Mouse (Mus musculus) cerebellum, postnatal 10 days (tissue): ENCODE results near the gene Slc39a11.
A peak's percentile ranks its signal among the peaks of the same experiment; 100 is the strongest.

Experiments
- DNase-seq, 2 experiments: peaks; one replicate each; pipeline ENCODE4 v3.0.0; 2021; ENCODE audit warnings: mixed read lengths in 2 of 2

The Slc39a11 gene

DNA sequence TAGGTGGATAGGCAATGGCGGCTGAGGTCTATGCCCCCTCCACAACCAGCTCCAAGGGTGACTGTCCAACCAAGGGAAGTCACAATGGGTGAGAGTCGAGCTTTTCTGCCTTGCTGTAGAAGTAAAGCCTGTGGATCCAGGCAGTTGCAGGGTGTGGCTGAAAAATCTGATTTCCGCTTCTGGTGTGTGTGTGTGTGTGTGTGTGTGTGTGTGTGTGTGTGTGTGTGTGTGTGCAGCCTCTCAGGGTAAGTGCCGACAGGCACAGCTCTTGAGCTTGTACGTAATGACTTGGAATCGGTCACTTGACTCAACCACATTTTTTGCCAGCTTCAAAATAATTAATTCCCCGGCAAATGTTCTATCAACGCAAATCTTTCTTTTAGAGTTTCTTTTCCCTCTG, 18.6 kb downstream of the Slc39a11 start:
- DNase-seq: no peak

DNA sequence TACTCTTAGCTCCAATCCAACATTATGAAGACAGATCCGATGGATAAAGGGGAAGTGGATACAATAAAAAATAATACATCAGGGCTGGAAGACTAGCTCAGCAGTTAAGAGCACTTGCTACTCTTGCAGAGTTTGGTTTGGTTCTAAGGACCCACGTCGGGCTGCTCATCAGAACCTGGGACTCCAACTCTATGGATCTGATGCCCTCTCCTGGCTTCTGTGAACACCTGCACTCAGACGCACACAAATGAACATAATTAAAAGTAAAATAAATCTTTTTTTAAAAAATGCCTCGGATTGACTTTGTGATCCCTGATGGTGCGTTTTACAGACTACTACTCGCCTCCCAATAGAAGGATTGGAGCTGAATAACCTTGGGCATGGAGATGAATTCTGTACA, 19.2 kb downstream of the Slc39a11 start:
- DNase-seq: peak; percentile 42 to 57

DNA sequence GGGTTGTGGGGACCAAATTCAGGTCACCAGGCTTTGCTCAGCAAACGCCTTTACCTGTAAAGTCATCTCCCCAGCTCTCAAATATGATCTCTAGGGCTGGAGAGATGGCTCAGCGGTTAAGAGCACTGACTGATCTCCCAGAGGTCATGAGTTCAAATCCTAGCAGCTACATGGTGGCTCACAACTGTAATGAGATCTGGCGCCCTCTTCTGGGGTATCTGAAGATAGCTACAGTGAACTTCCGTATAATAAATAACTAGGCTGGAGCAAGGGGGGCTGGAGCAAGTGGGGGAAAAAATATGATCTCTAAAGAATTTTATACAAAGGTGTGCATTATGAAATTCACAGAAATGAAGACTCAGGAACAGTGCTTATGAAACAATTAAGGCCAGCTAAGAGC, 22.1 kb downstream of the Slc39a11 start:
- DNase-seq: peak; percentile 61 to 75

DNA sequence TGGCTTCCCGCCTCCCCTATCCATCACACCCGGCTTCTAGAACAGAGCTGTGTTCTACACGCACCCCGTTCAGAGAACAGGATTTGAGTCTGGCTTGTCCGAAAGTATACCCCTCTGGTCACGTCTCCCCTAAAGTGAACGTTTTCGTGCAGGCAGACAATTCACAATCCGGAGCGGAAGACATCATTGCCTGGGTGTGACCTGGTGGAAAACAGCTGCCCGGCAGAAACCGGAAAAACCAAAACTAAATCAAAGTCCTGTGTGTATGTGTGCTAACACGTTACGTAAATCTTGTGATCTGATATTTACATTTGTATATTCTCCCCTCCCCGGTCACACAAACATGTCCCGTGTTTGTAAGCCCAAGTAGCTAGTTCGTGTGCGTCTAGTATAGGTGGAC, 24.4 kb downstream of the Slc39a11 start:
- DNase-seq: no peak

DNA sequence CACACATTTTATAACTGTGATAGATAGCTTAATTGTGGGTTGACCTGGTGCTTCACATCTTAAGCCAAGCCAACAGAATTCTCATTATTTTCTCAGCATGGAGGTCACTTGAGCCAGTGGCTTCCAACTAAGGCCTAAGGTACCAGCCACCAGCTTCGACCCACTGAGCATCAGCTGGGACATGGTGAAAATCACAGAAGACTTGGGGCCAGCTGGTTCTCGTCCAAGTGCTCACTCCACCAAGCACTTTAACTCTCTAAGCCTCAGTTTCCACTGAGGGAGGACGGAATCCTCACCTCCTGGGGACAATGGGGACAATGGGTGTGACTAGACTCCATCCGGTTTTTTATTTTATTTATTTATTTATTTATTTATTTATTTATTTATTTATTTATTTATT, 27.9 kb downstream of the Slc39a11 start:
- DNase-seq: peak; percentile 74 to 83

DNA sequence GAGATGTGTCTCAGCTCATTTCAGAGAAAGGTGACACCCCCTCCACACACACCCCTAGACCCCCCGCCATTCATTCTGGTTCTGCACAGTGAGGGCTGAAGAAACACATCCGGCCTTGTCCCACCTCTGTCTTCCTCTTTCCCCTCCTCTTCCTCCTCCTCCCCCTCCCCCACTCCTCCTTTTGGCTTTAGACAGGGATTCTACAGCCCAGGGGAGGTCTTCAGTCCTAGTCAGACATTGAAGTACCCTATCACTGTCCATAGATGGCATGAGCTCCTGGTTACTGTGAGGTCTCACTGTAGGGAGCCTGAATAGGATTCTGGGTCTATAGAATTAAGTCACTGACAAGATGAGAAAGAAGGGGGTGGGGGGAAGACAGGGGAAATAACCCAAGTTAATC, 28.9 kb downstream of the Slc39a11 start:
- peak; percentile 53 to 55 for DNase-seq

DNA sequence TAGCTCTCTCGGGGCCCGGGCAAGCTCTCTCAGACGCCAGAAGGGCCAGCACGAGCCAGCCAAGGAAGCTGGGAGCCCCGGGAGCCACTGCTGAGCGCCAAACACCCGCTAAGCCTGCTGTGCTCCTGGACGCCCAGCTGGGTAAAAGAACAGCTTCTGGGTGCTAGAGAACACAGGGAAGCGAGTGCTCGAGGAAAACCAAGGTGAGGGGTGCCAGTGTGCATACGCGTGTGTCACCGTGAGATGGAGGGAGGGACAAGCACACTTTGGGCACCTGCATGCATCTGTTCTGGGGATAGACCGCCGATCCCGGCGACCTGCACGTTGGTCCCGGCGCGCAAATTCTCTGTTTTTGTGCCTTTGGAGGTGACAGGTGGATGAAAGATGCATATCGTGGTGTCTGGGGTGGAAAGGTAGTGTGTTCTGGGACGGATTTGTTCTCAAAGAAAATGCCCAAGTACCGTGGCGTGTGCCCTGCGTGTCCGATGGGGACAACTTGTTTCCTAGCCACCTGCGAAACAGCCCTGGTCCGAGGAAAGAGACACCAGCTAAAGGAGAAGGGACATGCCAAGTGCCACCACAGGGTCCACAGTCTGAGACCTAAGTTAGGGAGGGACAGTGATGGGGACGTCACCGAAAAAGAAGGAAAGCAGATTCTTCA, 30.3 kb downstream of the Slc39a11 start:
- DNase-seq: no peak

DNA sequence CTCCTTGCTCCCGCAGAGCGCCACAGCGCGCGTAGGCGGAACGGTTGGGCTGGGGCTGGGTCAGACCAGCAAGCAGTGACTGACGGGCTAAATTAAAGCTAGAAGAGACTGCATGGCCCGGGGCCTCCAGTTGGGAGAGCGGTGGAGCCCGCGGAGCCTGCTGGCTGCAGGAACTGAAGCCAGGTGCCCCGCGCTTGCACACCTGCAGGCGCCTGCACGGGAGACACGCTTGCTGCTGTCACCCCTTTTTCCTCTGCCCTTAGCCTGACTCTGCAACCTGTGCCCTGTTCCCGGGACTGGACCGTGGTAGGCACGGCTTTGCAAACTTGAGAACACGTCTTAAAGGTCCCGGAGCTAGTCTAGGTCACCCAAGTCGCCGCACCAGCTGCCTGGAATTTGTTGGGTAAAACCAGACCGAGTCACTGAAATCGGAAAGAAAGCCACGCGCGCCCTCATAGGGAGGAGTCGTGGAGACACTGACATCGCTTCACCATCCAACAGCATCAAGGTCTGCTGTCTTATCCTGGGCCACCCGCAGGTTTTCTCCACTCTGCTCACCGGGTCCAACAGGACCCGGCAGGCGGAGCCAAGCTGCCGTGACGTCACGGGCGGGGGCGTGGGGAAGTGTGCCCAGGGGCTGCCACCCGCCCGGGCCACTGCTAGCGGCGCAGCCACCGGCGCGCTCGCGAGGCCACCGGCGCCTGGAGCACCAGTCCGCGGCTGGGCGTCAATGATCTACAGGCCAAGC, 31.0 kb downstream of the Slc39a11 start, which contains the start of gene Sstr2:
Gene Sstr2 (plus strand): TSS at position 671 of the 748 bp plus-strand sequence.
- peak; percentile 95 to 97 for DNase-seq

DNA sequence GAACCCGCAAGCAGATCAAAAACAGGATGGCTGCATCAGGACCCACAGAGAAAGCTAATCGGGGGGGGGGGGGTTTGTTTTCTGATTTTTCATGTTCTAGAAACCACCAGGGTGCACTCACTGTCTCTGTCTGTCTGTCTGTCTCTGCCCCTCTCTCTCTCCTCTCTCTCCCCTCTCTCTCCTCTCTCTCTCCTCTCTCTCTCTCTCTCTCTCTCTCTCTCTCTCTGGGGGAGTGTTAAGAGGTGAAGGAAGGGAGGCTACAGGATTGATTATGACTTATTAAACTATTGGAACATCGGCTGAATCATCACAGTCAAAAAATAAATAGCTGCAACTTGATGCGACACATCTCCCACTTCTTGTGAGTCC, 31.6 kb downstream of the Slc39a11 start:
- DNase-seq: no peak

DNA sequence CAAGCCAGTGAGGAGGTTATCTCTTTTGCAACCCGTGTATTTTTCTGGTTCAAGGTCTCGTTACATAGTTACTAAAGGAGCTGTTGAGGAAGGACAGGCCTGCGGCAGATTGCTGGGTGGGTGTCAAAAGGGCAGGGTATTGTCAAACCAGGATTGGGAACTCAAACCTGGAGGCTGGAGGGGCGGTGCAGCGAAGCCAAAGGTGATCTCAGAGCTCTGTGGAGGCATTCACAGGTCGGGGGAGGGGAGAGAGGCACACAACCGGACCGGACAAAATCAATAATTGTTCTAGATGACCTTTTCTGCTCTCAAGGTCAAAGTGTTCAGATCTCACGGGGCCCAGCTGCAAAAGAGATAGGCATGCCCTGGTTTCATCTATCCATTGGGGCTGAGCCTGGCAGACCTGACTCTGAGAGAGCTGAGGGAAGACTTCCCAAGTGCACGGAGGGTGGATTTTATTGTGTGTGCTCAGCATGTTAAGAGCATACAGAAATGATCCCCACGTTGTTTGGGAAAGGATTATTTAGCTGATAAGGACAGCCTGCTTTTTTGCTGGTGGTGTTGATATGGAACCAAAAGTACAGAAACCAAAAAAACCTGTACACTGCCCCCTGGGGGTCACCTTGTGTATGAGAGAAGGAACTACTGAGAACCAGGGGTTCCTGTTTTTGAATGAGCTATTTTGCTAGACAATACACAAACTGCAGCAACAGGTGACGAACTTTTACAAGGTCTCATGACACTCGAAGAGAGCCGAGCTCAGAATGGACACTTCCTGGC, 32.6 kb downstream of the Slc39a11 start:
- DNase-seq: peak; percentile 90 to 95

DNA sequence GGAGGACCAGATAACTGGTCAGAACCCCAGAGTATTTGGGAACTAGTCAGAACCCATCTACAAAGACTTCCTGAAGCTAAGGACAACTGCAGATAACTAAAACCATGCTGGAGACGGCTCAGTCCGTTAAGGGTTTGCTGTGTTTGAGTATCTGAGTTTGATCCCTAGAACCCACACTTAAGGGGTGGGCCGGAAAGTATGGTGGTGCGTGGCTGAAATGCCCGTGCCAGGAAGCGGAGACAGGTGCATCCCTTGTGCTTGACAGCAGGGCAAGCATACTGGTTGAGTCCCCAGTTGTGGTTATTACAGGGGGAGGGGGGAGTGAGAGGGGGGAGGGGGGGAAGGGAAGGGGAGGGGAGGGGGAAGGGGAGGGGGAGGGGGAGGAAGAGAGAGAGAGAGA, 35.4 kb downstream of the Slc39a11 start:
- no peak for DNase-seq

DNA sequence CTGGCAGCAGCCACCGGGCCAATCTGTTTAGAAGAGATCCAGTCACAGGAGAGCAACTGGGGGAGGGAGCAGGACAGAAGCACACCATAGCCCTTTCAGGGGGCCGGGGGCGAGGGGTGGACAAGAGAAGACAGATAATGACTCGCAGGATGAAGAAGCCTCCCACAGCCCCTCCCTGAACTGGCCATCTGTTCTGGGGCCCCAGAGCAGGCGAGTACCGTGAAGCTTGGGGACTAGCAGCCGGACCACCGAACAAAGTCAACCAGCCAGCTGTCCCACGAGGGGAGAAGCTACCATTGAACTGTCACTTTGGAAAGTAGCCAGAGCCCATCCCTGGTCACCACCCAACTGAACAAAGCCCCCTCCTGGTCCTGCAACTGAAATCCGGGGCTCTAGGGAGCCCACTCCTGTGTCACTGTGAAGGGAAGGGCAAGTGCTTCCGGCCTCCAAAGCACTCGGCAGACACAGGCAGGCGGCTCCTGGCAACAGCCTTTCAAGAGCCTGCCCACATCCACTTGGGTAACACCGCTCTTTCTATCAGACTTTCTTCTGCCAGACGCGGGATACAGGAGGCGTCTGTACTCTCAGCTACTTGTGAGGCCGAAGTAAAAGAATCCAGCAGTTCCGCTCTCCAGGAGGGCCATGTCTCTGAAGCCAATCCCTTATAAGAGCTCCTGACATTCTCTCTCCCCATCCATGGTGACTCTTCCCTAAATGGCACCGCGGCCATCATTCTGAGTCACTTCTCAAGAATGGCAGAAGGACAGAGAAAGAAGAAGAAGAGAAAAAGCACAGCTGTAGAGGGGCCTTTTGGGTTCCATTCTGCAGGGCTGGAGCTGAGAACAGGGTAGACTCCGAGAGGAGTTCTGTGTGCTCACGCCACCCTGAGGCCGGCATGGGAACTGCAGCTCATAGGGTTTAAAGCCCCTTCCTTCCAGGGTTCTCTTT, 37.9 kb downstream of the Slc39a11 start:
- peak; percentile 87 to 89 for DNase-seq

DNA sequence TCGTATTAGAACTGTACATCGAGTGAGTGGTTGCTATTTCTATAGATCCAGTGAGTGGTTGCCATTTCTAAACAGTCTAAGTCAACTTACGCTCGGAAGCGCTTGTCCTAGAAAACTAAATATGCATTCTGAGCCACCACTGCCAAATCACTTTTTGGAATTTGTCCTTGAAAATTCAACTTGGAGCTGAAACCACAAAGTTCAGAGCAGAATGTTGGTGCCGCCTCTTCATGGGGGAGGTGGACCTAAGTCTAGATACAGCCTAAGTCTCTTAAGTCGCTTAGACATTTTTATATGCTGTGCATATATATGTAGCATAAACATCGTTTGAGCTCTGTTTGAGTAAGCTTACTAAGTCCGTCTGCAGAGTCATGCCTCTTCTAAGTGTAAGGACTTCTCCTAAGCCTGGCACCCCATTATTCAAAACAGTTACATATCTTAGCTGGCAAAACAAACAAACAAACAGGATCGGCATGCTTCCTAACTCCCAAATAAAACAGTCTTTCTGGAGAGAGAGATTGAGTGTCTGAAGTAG, 38.7 kb downstream of the Slc39a11 start:
- DNase-seq: no peak

DNA sequence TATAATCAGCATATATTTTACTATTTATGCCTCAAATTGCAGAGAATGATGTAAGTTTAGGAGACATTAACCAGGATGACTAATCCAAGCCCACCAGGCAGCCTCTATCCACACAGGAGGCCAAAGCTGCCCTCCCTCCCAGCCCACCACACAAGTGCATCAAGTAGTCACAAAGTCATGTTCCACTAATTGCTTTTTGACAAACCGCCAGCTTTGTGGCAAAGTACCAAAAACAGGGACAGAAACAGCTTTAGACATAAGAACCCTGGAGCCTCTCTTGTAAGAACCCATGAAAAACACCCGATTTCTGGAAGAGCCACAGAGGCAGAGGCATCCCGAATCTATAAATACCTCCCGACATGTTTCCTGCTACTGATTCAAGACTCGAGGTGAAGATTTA, 39.6 kb downstream of the Slc39a11 start:
- peak; percentile 84 to 89 for DNase-seq

DNA sequence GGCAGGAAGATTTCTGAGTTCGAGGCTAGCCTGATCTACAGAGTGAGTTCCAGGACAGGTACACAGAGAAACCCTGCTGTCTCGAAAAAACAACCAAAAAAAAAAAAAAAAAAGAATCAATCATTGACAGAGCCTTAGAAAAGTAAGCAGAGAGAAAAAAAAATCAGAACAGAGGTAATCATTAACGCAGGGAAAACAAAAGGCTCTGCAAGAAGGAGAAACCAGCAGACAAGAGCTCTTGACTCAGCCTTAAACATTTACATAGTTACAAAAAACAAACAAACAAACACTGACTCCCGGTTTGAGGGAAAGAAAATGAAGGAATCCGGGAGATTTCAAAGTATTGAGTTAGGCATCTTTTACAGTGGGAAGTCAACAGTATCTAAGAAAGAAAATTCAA, 40.3 kb downstream of the Slc39a11 start:
- DNase-seq: no peak

DNA sequence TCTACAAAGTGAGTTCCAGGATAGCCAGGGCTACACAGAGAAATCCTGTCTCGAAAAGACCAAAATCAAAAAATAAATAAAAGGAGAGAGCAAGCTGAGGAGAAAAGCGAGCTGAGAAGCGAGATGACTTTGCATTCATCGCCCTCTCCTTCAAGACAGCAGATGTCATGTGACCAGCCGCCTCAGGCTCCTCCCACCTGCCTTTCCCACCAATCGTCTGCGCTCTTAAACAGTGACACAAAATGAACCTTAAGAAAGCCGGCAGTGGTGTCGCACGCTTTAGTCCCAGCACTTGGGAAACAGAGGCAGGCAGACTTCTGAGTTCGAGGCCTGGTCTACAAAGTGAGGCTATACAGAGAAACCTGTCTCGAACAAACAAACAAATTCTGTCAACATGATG, 42.3 kb downstream of the Slc39a11 start:
- no peak for DNase-seq

DNA sequence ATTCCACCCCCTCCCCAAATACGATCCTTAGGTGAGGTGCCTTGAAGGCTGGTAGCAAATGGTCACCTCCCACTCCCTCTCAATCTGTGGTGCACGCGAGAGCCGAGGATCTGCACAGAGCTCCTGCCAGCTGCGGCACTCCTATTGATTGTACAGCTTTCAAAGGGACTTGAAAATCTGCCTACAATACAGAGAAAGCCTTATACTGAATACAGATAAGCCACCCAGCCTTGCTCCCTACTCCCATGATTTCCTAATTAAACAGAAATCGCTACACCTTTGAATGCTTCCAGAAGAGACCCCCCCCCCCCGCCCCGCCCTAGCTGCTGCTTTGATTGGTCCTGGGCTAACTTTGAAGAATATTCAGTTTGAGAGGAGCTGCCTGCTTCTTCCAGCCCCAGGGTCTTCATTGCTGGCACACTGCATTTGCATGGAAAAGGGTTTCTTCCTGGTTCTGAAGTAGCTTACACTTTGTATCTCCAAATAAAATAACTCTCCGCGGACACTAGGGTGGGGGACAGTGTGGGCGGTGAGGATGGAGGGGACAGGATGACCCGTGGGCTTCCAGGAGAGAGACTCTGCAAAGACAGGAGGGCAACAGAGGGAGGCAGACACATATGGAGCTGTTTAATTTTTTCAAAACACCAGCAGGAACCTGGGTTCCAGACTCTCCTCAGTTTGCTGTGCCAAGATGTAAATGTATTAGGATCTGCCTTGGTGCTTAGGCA, 48.1 kb downstream of the Slc39a11 start:
- peak; percentile 49 to 62 for DNase-seq

DNA sequence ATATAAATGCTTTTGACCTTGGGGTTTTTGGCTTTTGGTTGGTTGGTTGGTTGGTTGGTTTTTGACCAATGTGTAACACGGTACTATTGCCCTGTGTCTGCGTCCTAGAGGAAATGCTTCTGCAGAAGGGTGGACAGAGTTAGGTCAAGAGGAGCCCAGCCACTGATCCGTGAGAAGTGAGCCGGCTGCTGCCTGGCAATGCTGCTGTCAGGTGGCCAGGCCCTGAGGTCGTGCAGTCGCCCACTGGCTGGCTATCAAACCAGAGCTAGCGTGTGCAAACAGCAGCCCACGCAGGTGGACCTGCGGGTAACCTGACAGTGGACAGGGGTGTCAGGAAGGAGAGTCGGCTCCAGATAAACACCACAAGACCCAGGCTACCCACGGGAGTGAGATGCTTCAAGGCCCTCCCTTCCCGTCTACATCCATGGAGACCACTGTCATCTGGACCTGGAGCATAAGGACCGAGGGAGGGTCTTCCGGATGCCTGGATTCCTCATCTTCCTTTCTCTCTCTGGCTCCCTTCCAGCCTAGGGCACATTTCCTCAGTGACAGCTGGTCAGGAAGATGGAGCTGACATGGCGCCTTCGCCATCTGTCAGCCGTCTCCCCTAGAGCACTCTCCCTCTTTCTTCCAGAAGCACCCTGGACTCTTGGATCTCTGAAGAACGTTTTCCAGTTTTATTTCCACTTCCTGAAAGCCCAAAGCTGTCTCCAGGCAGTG, 49.2 kb downstream of the Slc39a11 start:
- peak; percentile 94 to 95 for DNase-seq

DNA sequence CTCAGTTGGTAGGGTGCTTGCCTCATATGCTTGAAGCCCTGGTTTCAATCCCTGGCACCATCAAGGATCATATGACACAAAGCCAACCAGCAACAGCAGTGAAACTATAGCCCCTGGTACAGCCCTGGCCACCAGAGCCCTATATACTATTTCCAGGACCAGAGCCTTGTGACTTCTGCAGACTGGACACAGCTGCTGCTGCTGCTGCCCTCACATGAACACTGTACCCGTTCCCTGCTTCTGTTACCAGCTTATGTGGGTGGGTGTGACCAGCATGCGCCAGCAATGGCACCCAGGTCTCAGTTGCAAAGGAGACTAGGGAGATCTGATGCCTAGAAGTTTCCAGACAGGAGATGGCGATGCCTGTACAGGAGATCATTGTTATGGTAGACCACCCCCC, 52.2 kb downstream of the Slc39a11 start:
- DNase-seq: no peak

DNA sequence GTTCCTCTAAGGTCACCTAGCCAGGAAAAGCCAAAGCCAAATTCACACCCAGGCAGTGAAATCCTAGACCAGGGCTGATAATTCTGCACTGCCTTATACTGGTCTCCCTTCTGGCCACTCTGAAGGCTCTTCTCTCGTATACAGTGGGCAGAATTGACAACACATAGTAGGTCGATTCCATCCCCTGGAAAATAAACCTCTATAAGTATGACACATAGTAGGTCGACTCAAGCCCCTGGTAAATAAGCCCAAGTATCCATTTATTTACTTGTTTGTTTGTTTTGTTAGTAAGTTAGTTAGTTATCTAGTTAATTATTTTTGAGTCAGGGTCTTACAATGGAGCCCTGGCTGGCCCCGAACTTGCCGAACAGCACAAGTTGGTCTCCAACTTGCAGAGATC, 54.7 kb downstream of the Slc39a11 start:
- no peak for DNase-seq

DNA sequence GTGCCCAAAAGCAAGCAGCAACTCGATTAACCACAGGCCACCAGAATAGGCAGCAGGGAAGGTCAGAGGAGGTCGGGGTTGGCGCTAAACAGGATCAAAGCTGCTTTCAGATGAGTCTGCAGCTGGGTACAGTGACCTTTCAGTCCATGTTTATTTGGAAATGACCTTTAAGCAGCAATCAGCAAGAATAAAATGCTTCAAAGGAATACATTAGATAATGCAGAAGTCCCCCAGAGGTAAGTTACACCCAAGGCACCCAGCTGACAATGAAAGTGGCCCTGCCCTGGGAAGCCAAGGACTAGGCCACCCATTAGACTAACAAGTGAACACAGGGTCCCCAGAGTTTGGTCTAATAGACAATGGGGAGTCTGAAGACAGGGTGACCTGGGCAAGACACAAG, 60.9 kb downstream of the Slc39a11 start:
- DNase-seq: no peak
